Mouse (Mus musculus) kidney, postnatal 4 days (tissue): ENCODE measurements around the gene Prrc2b.

ENCODE experiments used
- DNase-seq, 2 experiments: peaks; one replicate each; pipeline ENCODE4 v3.0.0; 2021; ENCODE audit warnings: mixed read lengths in 2 of 2

Prrc2b gene

GRCm38 (mm10) chr2:32236760-32237487 is 86.0 kb downstream of the Prrc2b start:
- peak; percentile 66 to 75 for DNase-seq

GRCm38 (mm10) chr2:32237571-32237970 is 86.7 kb downstream of the Prrc2b start:
- DNase-seq: no peak

GRCm38 (mm10) chr2:32238708-32239435 is 88.0 kb downstream of the Prrc2b start:
- no peak for DNase-seq

GRCm38 (mm10) chr2:32240591-32240990 is 89.7 kb downstream of the Prrc2b start:
- no peak for DNase-seq

- no peak for DNase-seq
Observed at GRCm38 (mm10) chr2:32242986-32243385, 92.1 kb downstream of the Prrc2b start.

GRCm38 (mm10) chr2:32246741-32247140 is 95.9 kb downstream of the Prrc2b start:
- DNase-seq: no peak

- DNase-seq: peak in 1 of 2 experiments; percentile 22
Observed at GRCm38 (mm10) chr2:32248377-32249361, 97.8 kb downstream of the Prrc2b start.

- no peak for DNase-seq
Observed at GRCm38 (mm10) chr2:32251791-32252527, 101.1 kb downstream of the Prrc2b start.

- DNase-seq: no peak
Observed at GRCm38 (mm10) chr2:32252658-32253057, 101.8 kb downstream of the Prrc2b start.

GRCm38 (mm10) chr2:32253352-32253751 is 102.5 kb downstream of the Prrc2b start:
- no peak for DNase-seq

- no peak for DNase-seq
Observed at GRCm38 (mm10) chr2:32254563-32254962, 103.7 kb downstream of the Prrc2b start.

- DNase-seq: no peak
Observed at GRCm38 (mm10) chr2:32256273-32256672, 105.4 kb downstream of the Prrc2b start.

- peak in 1 of 2 experiments; percentile 39 for DNase-seq
Observed at GRCm38 (mm10) chr2:32258887-32259533, 108.1 kb downstream of the Prrc2b start.

GRCm38 (mm10) chr2:32259657-32260417 is 109.0 kb downstream of the Prrc2b start, which contains the start of gene Uck1:
Uck1 (minus strand) TSS chr2:32260159.
- DNase-seq: peak; percentile 89 to 94

- DNase-seq: peak; percentile 65 to 72
Observed at GRCm38 (mm10) chr2:32260635-32261034, 109.8 kb downstream of the Prrc2b start.

- no peak for DNase-seq
Observed at GRCm38 (mm10) chr2:32275823-32276222, 124.9 kb downstream of the Prrc2b start.

GRCm38 (mm10) chr2:32282289-32282688 is 131.4 kb downstream of the Prrc2b start:
- DNase-seq: no peak

- peak; percentile 48 to 72 for DNase-seq
Observed at GRCm38 (mm10) chr2:32282727-32283126, 131.8 kb downstream of the Prrc2b start.

GRCm38 (mm10) chr2:32283986-32284385 is 133.1 kb downstream of the Prrc2b start:
- DNase-seq: no peak
